Mouse (Mus musculus) CD4-positive, CD25-positive, alpha-beta regulatory T cell, adult 2 months (primary cell): ENCODE data around the gene Eed.
"Not testable (repeated sequence)": the region's sequence is repeated elsewhere in the genome, so short reads cannot be mapped to it uniquely, and the experiment has no call there.

ENCODE experiments used
- DNase-seq: peaks from one replicate; pipeline ENCODE4 v3.0.0-alpha.2; 2012; ENCODE audit warnings: low read depth, low spot score

Gene Eed

GRCm38 (mm10) chr7:89980485-89981422 lies at the start of gene Eed:
Gene Eed (minus strand): TSS chr7:89980983.
- peak; percentile 98 for DNase-seq

GRCm38 (mm10) chr7:90029548-90030485 lies 49.0 kb upstream of the Eed start:
- no peak for DNase-seq

DNA sequence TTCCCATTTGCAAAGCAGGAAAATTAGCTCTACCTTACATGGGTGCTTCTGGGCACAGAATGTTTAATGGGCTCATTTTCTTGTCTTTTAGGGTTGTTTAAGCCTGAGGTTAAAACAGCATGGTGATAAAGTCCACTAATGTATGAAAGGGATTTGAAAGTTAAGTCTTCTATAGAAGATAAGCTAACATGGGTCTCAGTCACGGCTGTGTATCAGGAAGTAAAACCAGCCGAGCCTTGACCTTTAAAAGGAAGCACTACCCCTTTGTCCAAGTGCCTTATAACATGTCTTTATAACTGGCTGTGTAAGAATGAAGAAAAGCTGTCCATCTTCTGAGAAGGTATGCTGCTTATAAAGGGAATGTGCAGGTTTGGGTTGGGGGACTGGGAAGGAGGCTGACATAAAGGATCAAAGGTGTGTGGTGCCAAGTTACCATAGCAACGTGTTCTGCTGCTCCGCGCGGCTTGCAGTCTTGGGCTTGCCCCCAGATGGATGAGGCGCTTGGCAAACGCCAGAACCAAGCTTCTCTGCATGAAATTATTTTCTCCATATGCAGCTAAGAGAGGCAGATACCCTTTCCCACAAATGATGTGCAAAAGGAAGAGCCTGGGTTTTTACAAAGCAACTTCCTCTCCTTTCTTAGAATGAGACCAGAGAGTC lies 48.2 kb upstream of the Eed start:
- DNase-seq, result peak; percentile 52

GRCm38 (mm10) chr7:90024975-90025374 lies 44.2 kb upstream of the Eed start:
- no peak for DNase-seq

DNA sequence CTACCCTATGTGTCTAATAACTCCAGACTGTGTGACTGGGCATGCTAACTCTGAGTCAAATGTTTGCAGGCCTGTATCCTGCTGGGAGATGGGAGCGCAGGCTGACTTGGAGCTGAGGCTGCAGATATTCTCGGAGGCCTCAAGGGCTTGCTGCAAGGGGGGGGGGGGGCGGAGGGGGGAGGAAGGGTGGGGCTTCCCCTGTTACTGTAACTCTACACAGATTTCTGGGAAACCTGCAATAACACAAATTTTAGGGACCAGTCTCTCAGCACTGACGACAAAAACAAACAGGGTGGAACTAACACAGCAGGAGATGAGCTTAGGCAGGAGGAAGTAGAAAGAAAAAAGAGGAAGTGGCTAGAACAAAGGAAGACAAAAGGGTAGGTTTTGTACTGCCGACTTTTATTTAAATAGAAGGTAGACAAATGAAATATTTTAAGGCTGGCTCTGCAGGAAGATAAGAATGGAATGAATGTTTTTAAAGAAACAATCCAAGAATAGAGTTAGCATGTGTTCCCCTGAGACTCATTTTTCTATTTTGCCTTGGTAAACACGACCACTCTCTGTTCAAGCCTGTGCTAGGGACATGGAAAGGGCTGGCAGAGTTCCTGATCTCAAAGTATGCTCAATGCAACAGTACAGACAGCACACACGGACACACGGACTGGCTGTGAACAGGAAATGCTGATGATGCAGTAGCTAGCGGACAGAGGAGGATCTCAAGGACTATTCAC lies 42.4 kb upstream of the Eed start:
- DNase-seq, result peak; percentile 71

DNA sequence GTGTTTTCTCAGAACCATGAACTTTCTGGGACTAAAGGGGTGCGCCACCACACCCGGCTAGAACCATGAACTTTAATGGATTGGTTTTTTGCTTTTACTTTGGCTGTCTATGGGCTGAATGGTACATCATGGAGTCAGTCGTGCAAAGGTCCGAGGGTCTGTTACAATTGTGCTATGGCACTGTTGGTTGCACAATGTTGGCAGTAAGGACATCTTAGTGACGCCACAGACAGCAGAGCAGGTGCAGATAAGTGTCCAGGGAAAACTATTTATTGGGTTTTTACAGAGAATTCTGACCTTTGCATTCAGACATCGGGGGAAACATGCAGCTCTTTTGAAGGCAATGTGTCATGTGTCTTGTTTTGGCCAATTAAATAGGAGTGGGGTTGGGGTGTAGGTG lies 39.5 kb upstream of the Eed start:
- DNase-seq, result no peak

- no peak for DNase-seq
Measured at GRCm38 (mm10) chr7:90019570-90019969, 38.8 kb upstream of the Eed start.

DNA sequence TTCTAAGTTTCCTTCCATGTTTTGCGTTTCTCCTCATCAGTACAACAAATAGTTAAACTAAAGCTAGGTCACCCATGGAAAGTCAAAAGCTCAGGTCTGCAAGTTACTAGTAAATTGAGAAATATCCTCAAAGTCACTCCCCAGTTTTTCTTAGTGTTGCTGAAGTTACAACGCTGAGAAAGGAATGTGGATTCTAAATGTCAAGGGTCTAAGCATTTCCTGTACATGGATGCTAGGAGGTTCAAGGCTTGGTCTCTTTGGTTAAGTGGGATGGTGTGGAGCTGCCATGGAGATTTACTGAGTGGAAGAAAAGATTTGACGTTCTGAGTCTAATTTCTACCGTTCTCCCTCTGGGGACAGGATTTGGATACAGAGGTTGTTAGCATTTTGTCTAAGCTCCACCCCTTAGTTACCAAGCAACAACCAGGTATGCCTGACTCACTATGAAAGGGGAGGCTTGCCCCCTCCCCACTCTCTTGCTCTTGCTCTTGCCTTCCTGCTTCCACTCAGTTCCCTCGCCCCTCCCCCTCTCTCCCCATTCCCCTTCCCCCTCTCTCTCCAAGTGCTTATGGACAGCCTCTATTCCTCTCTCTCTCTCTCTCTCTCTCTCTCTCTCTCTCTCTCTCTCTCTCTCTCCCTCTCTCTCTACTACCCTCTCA lies 36.3 kb upstream of the Eed start:
- DNase-seq, result no peak

DNA sequence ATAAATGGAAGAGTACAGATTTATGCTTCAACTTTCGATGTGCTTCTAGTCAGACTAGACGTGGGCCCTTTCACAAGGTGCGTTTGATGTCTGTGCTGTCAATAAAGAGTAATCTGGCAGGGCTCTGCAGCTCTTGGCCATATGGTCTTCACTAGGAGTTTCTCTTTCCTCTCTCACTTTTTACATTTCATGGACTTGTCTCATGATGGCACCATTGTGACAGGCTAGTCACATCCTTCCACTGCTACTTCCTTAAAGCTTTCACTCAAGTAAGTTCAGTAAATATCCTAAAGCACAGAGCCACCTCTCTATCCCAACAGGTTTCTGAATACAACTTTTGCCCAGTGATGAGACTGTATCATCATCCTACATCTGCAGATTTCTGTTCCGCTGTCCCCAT lies 35.7 kb upstream of the Eed start:
- peak; percentile 54 for DNase-seq

GRCm38 (mm10) chr7:90006667-90007653 lies 26.2 kb upstream of the Eed start:
- peak; percentile 75 for DNase-seq

DNA sequence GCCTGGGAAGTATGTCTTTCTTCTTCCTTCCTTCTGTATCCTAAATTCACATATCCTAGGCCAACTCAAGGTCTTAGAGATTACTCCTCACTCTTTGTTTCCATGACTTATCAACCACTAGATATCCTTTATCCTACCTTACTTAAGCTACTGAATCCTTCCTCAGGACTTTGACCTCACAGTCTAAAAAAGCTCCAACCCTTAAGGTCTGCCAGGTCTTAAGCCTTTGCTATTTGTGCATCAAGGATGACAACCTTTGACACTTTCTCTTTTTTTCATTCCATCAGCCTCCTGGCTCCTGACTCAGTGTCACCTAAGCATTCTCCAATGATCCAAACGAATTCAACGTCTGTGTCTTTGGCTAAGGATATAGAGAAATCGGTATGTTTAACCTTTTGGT lies 24.0 kb upstream of the Eed start:
- no peak for DNase-seq

DNA sequence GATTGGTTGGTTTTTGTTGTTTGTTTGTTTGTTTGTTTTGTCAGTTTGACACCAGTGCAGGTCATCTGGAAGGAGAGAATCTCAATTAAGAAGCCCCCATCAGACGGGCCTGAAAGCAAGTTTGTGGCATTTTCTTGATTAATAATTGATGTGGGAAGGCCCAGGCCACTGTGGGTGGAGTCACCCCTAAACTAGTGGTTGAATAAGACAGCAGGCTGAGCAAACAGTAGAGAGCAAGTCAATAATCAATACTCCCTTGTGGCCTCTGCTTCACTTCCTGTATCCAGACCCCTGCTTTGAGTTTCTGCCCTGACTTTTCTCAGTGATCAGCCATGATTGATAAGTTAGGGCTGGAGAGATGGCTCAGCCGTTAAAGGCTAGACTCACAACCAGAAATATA lies 21.6 kb upstream of the Eed start:
- no peak for DNase-seq

GRCm38 (mm10) chr7:89999491-89999890 lies 18.7 kb upstream of the Eed start:
- DNase-seq, result no peak

DNA sequence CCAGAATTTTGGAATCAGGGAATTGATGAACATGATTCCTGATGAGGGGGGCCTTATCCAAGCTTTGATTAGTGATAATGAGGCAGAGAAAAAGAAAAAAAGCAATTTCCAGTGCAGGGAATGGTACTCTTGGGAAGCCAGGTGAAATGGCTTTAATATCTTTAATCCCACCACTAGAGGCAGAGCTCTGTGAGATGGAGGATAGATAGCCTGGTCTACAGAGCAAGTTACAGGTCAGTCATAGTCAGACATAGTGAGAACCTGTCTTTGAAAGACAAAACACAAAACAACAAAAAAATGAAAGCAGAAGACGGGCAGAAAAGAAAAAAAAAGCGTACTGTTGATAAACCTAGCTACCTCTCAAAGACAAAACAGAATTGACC lies 17.8 kb upstream of the Eed start:
- DNase-seq, result peak; percentile 23

- peak; percentile 89 for DNase-seq
Measured at GRCm38 (mm10) chr7:89998006-89998623, 17.3 kb upstream of the Eed start.

DNA sequence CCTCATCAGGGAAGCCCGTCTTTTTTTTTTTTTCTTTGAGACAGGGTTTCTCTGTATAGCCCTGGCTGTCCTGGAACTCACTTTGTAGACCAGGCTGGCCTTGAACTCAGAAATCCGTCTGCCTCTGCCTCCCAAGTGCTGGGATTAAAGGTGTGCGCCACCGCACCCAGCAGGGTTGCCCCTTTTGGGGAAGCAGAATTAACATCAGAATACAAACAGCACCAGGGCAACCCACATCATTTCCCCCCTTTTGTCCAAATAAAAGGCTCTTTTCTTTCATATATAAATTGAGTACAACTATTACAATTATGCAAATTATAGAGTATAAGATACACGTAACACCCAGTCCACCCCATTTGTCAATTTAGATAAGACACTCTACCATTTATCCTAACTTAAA lies 16.7 kb upstream of the Eed start:
- DNase-seq, result not testable (repeated sequence)

- DNase-seq, result no peak
Measured at GRCm38 (mm10) chr7:89993091-89993490, 12.3 kb upstream of the Eed start.

- DNase-seq, result no peak
Measured at GRCm38 (mm10) chr7:89984421-89984820, 3.6 kb upstream of the Eed start.

DNA sequence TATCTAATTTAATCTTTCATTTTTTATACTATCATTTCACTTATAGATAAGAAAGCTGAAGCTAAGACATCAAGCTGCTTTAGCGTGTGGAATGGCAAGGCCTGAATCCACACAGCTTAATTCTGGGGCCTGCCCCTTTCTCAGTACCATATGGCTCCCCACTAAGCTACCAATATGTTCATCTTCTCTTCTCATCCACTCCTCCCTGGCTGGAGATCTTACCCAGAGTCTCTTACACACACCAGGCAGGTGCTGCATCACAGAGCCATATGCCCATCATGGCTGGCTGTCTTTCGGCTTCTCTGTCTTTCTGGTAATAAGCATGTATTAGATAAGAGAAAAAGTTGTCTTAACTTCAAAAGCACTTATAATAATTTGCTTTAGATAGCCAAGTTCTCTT lies 2.7 kb upstream of the Eed start:
- DNase-seq, result no peak
